Mouse (Mus musculus) brain, embryonic 14.5 days (tissue): ENCODE data around the gene Cers5.

Experiments
- CTCF ChIP-seq: fragments of 200-500 bp; IDR thresholded peaks from 2 replicates; pipeline ENCODE4 v1.5.1; 2012; ENCODE audit warnings: inconsistent platforms, mild to moderate bottlenecking, moderate library complexity, borderline replicate concordance; ENCODE audit not compliant: insufficient read depth, insufficient read length; ENCODE audit errors: extremely low read depth
- POLR2A ChIP-seq: fragments of 200-500 bp; IDR thresholded peaks from 2 replicates; pipeline ENCODE4 v1.6.1; 2012; ENCODE audit warnings: mild to moderate bottlenecking, inconsistent platforms, borderline replicate concordance; ENCODE audit not compliant: poor library complexity, insufficient read depth, insufficient read length, severe bottlenecking; ENCODE audit errors: extremely low read depth

- TF ChIP-seq POLR2A (no peak), CTCF (no peak)
Observed at GRCm38 (mm10) chr15:99704041-99704681, 68.5 kb downstream of the Cers5 start.
